Mouse (Mus musculus) olfactory bulb, adult 2 months (tissue): ENCODE results near the gene Cwc22. TPM values are rescaled to one million over a fixed set of nuclear protein-coding genes. Genes with fewer than 3 reads are reported as not detected.

Experiments used
- H3K27ac ChIP-seq: fragments of 200-500 bp; 2 replicates; pipeline ENCODE4 v1.5.1; 2012; ENCODE audit warnings: low read depth, low read length; ENCODE audit not compliant: insufficient read depth
- H3K4me1 ChIP-seq: fragments of 200-500 bp; 2 replicates; pipeline ENCODE4 v1.6.1; 2012; ENCODE audit warnings: low read length; ENCODE audit not compliant: control insufficient read depth, insufficient read depth
- H3K4me3 ChIP-seq: fragments of 200-500 bp; 2 replicates; pipeline ENCODE4 v1.5.1; 2012; ENCODE audit warnings: mild to moderate bottlenecking, low read depth, low read length, moderate library complexity; ENCODE audit not compliant: insufficient read depth
- CTCF ChIP-seq: fragments of 200-500 bp; IDR thresholded peaks from 2 replicates; pipeline ENCODE4 v1.5.1; 2012; ENCODE audit warnings: low read depth, mild to moderate bottlenecking, low read length, moderate library complexity; ENCODE audit not compliant: insufficient read depth
- POLR2A ChIP-seq: fragments of 200-500 bp; IDR thresholded peaks from 2 replicates; pipeline ENCODE4 v1.6.1; 2012; ENCODE audit warnings: mild to moderate bottlenecking, low read depth, low read length, moderate library complexity; ENCODE audit not compliant: insufficient read depth
- WGBS: fragments of 180-500 bp; shearing (Covaris S2); methylation state at CpG from one replicate; pipeline ENCODE4 v1.1.7; 2018; 5-methylcytosine and 5-hydroxymethylcytosine counted together
- polyA plus RNA-seq: library from polyadenylated mRNA; stranded (reverse); fragments of >200 nt; gene quantifications from 2 replicates; pipeline ENCODE4 v1.2.4, GENCODE M21; 2012; ENCODE audit warnings: low replicate concordance; ENCODE audit not compliant: missing spikeins, insufficient read depth, insufficient read length

Gene Cwc22
- polyA plus RNA-seq, 1 experiment: not detected

DNA sequence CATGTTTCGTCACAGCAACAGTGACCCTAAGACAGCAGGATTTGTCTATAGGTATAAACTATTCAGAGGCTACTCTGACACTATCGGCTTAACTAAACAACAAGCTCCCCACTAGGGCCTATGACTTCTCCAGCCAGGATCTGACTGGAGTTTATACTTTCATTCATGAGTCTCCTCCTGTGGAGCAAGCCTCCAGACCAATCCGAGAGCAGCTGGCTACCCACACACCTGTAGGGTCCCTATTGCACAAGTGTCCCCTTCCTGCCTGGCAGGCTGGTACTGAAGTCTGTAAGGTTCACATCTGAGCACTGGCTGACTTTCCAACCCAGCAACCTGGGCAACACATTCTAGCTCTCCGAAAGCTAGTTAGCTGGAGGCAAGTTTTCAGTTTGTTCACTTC lies 7.9 kb downstream of the Cwc22 start:
- Histone ChIP-seq H3K27ac (no peak overlapping the region), H3K4me3 (no peak overlapping the region), H3K4me1 (peaks cover 4% of the 10 kb centered on the region; the same call in 1 of the 2 replicates)
- 94% methylated on average over 4 of the region's 4 CpGs for WGBS
- TF ChIP-seq CTCF: no peak
- TF ChIP-seq POLR2A: no peak

DNA sequence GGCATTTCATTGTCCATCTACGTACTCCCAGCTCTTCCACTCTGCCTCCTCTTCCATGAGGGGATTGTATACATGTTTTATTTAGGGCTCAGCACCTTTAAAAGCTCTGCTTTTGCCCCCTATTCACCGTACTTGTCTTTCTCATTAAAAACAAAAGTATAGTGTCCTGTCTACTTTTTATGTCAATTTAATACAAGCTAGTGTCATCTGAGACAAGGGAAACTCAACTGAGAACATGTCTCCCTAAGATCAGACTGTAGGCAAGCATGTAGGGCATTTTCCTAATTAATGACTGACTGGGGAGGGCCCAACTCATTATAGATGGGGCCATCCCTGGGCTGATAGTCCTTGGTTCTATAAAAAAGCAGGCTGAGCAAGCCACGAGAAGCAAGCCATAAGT lies 8.4 kb downstream of the Cwc22 start:
- no peak overlapping the region for H3K4me3 ChIP-seq
- H3K27ac ChIP-seq: no peak overlapping the region
- 90% methylated on average over 3 of the region's 3 CpGs for WGBS
- no peak for TF ChIP-seq POLR2A
- no peak for TF ChIP-seq CTCF
- H3K4me1 ChIP-seq: peaks cover 4% of the 10 kb centered on the region; the same call in 1 of the 2 replicates

DNA sequence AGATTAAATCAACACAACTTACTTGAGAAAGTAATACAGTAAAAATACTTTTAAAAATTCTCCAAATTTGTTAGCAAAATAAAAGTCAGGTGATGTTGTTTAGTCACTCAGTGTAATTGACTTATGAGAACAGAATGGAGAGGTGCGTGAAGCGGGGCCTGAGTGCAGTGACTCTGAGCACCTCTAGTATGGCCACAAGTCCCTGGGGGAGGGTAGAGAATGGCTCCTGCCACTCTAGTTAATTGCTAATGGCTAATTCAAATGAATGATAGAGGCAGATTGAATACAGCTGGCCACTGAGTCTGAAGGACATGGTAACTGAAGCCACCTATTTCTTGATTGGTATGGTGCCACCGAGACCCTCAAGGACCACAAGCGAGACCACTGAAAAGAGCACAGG lies 12.0 kb downstream of the Cwc22 start:
- H3K27ac ChIP-seq: no peak overlapping the region
- H3K4me3 ChIP-seq: no peak overlapping the region
- TF ChIP-seq POLR2A: no peak
- no peak for TF ChIP-seq CTCF
- peaks cover 4% of the 10 kb centered on the region; the same call in 1 of the 2 replicates for H3K4me1 ChIP-seq
- 75% methylated on average over 4 of the region's 4 CpGs for WGBS

DNA sequence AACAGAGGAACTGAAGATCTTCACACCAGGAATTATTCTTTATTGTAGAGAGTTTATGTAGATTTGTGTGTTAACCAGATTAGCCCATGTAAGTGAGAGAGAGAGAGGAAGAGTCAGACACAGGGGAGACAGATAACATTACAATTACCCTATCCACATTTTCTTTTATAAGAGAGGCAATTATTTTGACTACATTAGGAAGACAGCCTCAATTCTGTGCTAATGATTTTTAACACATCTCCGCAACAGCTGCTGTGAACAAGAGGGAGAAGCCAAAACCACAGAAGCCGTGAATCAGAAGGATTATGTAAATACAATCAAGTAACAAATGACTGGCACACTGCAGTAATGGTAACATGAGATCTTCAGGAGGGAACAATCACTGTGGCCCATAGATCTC lies 12.5 kb downstream of the Cwc22 start:
- Histone ChIP-seq H3K27ac (no peak overlapping the region), H3K4me1 (peaks cover 4% of the 10 kb centered on the region; the same call in 1 of the 2 replicates), H3K4me3 (no peak overlapping the region)
- TF ChIP-seq POLR2A (no peak), CTCF (no peak)
- WGBS: 30% methylated on average over 2 of the region's 2 CpGs

DNA sequence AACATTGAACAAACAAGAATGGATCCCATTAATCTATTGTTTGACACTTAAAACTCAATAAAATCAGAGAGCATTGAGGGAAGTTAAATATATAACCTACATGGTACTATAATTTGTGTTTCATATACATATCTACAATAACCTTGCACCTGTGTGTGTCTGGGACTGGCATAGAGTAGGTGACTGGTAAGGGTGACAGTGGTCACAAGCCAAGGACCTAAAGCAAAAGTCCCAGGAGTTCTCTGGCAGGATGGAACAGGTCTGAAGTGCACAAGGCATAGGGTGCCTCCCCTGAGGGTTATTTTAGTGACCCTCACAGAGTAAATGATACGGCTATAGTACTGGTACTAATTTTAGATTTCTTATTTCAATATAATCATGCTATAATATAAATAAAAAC lies 14.2 kb downstream of the Cwc22 start:
- peaks cover 7% of the 10 kb centered on the region; the same call in 1 of the 2 replicates for H3K4me1 ChIP-seq
- TF ChIP-seq POLR2A: no peak
- TF ChIP-seq CTCF: no peak
- WGBS: 90% methylated on average over 1 of the region's 1 CpGs

DNA sequence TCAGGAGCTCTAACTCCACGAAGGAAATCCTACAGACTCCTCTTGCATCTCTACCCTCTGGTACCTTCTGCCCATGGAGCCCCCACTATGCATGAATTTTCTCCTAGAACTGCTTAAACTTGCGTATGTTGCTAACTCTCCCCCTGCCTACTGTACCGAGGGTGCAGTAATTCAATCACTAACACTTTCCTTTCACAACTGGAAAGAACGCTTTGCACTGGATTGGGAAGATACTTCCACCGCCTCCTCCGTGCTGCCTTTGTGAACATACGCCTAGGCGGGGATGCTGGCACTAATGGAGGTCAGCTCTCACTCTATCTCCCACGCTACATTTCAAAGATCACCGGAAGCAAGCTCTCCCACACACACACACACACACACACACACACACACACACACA lies 17.8 kb downstream of the Cwc22 start:
- Histone ChIP-seq H3K4me1 (peaks cover 3% of the 10 kb centered on the region; the same call in 1 of the 2 replicates), H3K27ac (no peak overlapping the region), H3K4me3 (no peak overlapping the region)
- no peak for TF ChIP-seq POLR2A
- TF ChIP-seq CTCF: no peak
- 86% methylated on average over 10 of the region's 10 CpGs for whole genome bisulfite sequencing

More for the DNA sequence above, 14.2 kb downstream of the Cwc22 start:
- Histone ChIP-seq H3K27ac (no peak overlapping the region), H3K4me3 (no peak overlapping the region)

DNA sequence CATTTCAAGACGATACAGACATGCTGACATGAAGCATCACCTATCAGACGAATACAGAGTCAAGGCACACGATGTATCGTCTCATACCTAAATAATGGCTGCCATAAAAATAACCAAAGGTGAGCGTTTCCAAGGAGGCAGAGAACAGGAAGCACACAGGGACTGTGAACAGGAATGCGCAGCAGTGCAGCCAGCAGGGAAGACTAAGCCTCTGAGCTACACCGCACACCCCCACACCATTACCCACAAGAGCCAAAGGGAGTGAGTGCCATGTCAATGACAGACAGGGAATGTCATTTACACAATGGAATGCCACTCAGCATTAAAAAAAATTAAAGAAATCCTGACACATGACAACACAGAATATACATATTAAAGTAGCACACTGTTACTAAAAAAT lies 19.7 kb downstream of the Cwc22 start:
- H3K4me1 ChIP-seq: peaks cover 3% of the 10 kb centered on the region; the same call in 1 of the 2 replicates
- no peak overlapping the region for H3K27ac ChIP-seq
- H3K4me3 ChIP-seq: no peak overlapping the region
- TF ChIP-seq CTCF (no peak), POLR2A (no peak)
- 97% methylated on average over 7 of the region's 7 CpGs for WGBS

DNA sequence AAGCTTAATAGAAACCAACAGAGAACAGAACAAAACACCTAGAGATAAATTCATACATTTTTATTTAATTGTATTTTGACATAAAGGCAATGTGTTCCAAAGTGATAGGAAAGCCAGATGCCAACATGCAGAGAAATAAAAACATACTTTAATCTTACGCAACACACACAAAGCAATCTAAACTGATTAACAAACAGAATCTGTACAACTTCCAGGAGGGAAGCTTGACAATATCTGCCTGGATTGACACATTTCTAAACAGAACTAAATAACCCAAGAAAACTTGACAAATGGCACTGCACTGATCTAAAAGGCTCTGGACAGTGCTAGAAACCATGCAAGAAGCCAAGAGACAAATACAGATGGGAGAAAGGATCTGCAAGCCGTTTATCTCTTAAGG lies 20.2 kb downstream of the Cwc22 start:
- WGBS: 90% methylated on average over 2 of the region's 2 CpGs
- no peak overlapping the region for H3K27ac ChIP-seq
- H3K4me1 ChIP-seq: peaks cover 3% of the 10 kb centered on the region; the same call in 1 of the 2 replicates
- TF ChIP-seq CTCF: no peak
- TF ChIP-seq POLR2A: no peak
- H3K4me3 ChIP-seq: no peak overlapping the region

DNA sequence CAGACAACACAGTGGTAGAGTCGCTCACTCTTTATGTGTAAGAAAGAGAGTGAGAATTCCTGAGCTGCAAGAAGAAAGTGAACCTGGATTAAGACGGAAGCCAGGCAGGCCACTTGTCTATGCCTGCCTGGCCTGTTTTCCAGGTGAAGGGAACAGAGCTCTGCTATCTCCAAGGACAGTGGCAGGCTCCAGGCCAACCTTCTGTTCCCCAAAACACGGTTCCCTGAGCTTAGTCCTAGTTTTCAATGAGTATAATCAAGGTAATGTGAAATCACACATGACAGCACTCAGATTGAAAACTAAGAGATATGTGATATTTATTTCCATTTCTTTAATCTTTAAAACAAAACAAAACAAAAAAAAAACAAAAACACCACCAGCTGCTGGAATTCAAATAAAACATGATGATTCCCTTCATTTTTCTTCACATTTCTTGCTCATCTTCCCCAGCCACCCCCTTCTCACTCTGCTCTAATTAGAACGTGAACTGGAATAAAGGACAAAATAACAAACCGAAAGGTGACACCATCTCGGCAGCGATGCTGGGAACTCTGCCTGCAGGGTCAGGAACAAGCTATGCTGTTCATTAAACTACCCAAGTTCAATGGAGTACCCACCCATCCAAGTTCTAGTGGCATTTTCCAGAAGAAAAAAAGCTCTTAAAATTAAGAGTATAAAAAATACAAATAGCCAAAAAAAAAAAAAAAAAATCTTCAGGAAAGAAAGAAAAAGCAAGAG lies 20.8 kb downstream of the Cwc22 start:
- H3K27ac ChIP-seq: no peak overlapping the region
- TF ChIP-seq CTCF: no peak
- no peak for TF ChIP-seq POLR2A
- 62% methylated on average over 7 of the region's 7 CpGs for WGBS

DNA sequence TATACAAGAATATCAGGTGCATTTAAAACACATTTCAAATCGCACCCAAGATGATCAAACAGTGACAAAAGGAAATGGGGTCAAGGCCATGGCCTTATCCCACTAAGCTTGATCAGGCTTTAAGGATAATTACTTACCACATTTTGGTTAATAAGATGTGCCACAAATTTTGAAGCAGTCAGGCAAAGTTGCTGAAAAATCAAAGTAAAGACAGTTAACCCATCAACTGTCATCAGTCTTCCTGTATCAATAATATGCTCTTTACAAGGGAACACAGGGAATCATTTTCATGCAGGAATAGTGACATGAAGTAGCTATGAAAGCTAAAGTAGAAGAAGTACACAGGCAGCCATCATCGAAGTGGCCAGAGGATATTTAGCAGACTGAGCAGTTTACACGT lies 22.2 kb downstream of the Cwc22 start:
- Histone ChIP-seq H3K4me3 (no peak overlapping the region), H3K4me1 (peaks cover 3% of the 10 kb centered on the region; the same call in 1 of the 2 replicates), H3K27ac (no peak overlapping the region)
- TF ChIP-seq CTCF: no peak
- TF ChIP-seq POLR2A: no peak
- WGBS: 96% methylated on average over 3 of the region's 3 CpGs

More for the DNA sequence above, 20.8 kb downstream of the Cwc22 start:
- H3K4me3 ChIP-seq: no peak overlapping the region
- peaks cover 3% of the 10 kb centered on the region; the same call in 1 of the 2 replicates for H3K4me1 ChIP-seq
